Mouse (Mus musculus): ENCODE data around the gene Slc26a9. TPM values are rescaled to one million over a fixed set of nuclear protein-coding genes. Genes with fewer than 3 reads are reported as not detected.
"Not testable (repeated sequence)": the region's sequence is repeated elsewhere in the genome, so short reads cannot be mapped to it uniquely, and the experiment has no call there.

Slc26a9 gene
- polyA plus RNA-seq, 1 experiment from 2014 or later, result not detected

DNA sequence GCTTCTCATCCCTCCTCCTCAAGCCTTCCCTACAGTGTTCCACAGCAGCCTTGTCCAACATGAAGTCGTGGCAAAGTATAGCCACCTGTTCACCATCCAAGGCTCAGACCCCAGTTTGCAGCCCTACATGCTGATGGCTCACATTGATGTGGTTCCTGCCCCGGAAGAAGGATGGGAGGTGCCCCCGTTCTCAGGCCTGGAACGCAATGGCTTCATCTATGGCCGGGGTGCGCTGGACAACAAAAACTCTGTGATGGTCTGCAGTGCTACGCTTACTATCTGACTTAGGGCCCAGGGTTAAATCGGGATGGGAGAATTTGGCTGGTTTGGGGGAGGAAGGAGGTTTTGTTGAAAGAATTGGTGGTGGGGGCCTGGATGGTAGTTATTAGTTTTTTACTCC is 57.2 kb downstream of the Slc26a9 start:
- peaks cover 15% of the 10 kb centered on the region for H3K4me1 ChIP-seq
- H3K27ac ChIP-seq, result no peak overlapping the region
- DNase-seq (ENCODE audit: extremely low spot score, low spot score), result no peak
- H3K9me3 ChIP-seq, result no peaks in the 10 kb centered on the region
- no peaks in the 10 kb centered on the region for H3K36me3 ChIP-seq (replicated peaks)
- peaks cover 24% of the 10 kb centered on the region for H3K27me3 ChIP-seq (ENCODE audit: poor library complexity, severe bottlenecking)
- H3K4me3 ChIP-seq, result no peak overlapping the region
- 94% methylated on average over 8 of the region's 8 CpGs for WGBS

DNA sequence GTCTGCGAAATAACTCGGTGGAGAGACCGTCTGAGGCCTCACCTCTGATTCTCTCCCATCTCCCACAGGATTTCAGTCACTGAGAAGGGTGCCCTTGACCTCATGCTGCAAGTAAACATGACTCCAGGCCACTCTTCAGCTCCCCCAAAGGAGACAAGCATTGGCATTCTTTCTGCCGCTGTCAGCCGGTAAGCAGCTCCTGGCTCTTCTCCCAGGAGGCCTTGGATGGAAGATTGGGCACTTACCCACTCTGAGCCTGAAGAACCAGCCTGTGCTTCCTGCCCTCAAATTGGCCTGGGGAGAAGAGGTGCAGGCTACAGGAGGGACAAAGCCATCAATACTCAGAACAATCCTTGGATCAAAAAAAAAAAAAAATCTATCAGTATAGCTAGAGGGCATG is 58.8 kb downstream of the Slc26a9 start:
- no peak for DNase-seq (ENCODE audit: extremely low spot score, low spot score)
- H3K27me3 ChIP-seq (ENCODE audit: poor library complexity, severe bottlenecking), result peaks cover 12% of the 10 kb centered on the region
- H3K4me1 ChIP-seq, result peaks cover 8% of the 10 kb centered on the region
- H3K27ac ChIP-seq, result no peak overlapping the region
- no peak overlapping the region for H3K4me3 ChIP-seq
- H3K9me3 ChIP-seq, result no peaks in the 10 kb centered on the region
- WGBS, result 92% methylated on average over 5 of the region's 5 CpGs
- no peaks in the 10 kb centered on the region for H3K36me3 ChIP-seq (replicated peaks)

DNA sequence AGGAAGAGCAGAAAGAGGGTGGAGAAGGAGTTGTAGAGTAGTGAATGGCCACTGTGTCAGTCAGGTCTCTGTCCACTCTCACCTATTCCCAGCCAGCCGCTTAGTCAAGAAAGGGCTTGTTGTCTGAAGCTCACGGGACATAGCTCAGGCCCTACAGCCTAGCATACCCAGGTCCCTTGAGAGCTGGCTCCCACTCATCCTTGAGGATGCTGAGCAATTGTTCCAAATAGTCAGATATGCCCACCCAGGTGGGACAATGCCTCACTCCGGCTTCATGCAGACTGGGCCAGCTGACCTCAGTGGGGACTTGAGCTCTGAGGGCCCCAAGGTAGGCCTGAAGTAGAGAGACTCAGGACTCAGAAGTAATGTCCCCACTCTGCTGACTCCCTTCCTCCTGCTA is 60.3 kb downstream of the Slc26a9 start:
- Histone ChIP-seq H3K4me1 (peaks cover 5% of the 10 kb centered on the region), H3K36me3 (replicated peaks) (no peaks in the 10 kb centered on the region), H3K27ac (no peak overlapping the region), H3K9me3 (no peaks in the 10 kb centered on the region), H3K27me3 (ENCODE audit: poor library complexity, severe bottlenecking) (no peaks in the 10 kb centered on the region), H3K4me3 (no peak overlapping the region)
- WGBS, result 94% methylated on average over 3 of the region's 3 CpGs
- peak; percentile 8 for DNase-seq (ENCODE audit: extremely low spot score, low spot score)

DNA sequence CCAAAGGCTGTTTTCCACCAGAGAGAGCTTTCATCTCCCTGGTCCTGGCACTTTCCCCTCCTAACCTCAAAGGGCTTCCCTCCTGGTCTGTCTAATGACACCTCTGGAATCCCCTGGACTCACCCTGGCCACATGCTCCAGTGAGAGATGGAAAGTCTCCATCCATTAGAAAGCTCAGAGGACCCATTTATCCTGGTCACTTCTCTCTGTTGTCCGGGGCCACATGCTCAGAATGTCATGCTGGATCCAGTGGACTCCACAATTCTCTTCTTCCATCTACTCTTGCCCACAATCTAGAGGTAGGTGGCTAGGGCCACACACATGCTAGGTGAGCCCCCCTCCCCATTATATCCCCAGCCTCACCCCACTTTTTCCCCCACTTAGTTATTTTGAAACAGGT is 65.2 kb downstream of the Slc26a9 start:
- 84% methylated on average over 1 of the region's 1 CpGs for WGBS
- no peak overlapping the region for H3K4me3 ChIP-seq
- H3K4me1 ChIP-seq, result no peaks in the 10 kb centered on the region
- H3K9me3 ChIP-seq, result no peaks in the 10 kb centered on the region
- H3K27me3 ChIP-seq (ENCODE audit: poor library complexity, severe bottlenecking), result no peaks in the 10 kb centered on the region
- DNase-seq (ENCODE audit: extremely low spot score, low spot score), result no peak
- H3K27ac ChIP-seq, result no peak overlapping the region
- no peaks in the 10 kb centered on the region for H3K36me3 ChIP-seq (replicated peaks)

DNA sequence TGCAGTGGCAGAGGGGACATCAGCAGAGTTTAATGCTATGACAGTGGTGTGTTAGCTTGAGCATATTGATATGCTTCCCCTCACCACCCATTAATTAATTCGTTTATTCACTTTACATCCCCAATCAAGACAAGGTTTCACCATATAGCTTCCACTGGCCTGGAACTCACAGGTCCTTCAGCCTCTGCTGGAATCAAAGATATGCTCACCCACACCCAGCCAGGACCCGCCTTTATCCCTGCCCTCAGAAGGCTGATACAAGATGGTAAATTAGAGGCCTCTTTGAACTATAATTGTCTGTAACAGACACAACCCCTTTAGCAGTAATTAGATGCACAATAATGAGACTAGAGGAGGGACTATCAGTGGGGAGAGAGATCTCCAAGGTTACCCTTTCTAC is 65.8 kb downstream of the Slc26a9 start:
- H3K27me3 ChIP-seq (ENCODE audit: poor library complexity, severe bottlenecking), result no peaks in the 10 kb centered on the region

DNA sequence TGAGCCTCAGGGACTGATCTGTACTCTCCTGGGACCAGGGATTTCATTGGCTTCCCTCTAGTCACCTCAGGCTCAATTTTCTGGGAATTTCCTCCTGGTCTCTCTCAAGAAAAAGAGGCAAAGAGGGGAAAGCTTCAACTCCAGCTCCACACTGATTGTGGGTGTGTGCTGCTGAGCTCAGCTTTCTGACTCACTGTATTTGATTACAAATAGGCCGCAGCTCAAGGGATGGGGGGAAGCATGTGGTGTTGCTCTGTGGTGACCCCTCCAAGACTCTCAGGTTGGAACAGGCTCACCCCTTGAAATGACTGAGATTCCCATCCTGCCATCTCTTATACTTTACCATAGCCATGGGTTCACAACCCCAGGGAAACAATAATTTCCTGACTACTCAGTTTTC is 67.6 kb downstream of the Slc26a9 start:
- WGBS, result 85% methylated on average over 1 of the region's 1 CpGs
- DNase-seq (ENCODE audit: extremely low spot score, low spot score), result no peak
- Histone ChIP-seq H3K27ac (no peak overlapping the region), H3K27me3 (ENCODE audit: poor library complexity, severe bottlenecking) (no peaks in the 10 kb centered on the region), H3K4me3 (no peak overlapping the region), H3K4me1 (no peaks in the 10 kb centered on the region), H3K36me3 (replicated peaks) (no peaks in the 10 kb centered on the region), H3K9me3 (no peaks in the 10 kb centered on the region)

More for the DNA sequence above, 65.8 kb downstream of the Slc26a9 start:
- Histone ChIP-seq H3K27ac (no peak overlapping the region), H3K4me1 (no peaks in the 10 kb centered on the region), H3K9me3 (no peaks in the 10 kb centered on the region), H3K36me3 (replicated peaks) (no peaks in the 10 kb centered on the region), H3K4me3 (no peak overlapping the region)
- 70% methylated on average over 2 of the region's 2 CpGs for whole genome bisulfite sequencing
- no peak for DNase-seq (ENCODE audit: extremely low spot score, low spot score)

DNA sequence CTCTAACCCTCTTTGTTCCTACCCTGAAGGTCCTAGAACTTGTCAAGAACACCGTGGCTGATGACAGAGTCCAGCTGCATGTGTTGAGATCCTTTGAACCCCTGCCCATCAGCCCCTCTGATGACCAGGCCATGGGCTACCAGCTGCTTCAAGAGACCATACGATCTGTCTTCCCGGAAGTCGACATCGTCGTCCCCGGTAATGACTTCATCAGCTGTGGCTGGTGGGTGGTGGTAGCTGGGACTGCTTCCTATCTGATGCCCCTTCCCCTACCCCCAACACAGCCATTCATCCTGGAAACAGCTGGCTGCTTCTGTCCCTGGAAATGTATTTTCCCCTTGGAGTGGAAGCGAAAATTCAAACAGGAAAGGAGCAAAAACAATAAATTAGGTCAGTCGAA is 68.2 kb downstream of the Slc26a9 start:
- WGBS, result 88% methylated on average over 9 of the region's 9 CpGs

DNA sequence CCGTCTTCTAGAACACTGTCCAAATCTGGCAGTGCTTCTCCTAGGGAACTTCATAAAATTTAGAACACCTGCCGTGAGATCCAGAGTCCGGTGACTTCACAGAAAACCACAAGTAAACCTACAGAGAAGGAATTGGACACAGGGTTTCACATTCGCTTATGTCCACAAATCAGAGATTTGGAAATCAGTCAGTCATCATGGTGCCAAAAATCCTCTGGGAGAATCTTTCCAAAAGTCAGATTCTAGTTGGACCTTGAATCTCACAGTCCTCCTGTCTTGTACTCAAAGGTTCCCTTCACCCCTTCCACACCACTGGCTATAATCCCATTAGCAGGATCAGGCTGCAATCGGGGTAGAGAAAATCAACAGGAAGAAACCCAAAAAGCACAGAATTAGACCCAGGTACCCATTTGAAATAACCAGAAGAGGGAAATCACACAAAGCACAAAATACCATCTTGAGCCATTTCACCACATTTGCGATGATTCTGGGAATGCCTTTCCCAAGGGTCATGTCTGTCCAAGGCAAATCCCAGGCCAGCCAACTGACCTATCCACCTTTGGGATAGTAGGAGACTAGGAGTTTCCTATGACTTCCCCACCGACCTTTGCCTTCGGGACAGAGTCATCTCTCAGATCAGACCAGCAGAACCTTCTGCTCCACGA is 68.9 kb downstream of the Slc26a9 start:
- H3K36me3 ChIP-seq (replicated peaks), result no peaks in the 10 kb centered on the region
- DNase-seq (ENCODE audit: extremely low spot score, low spot score), result no peak
- 84% methylated on average over 9 of the region's 9 CpGs for WGBS
- H3K9me3 ChIP-seq, result no peaks in the 10 kb centered on the region
- no peak overlapping the region for H3K4me3 ChIP-seq
- no peaks in the 10 kb centered on the region for H3K4me1 ChIP-seq
- H3K27ac ChIP-seq, result no peak overlapping the region
- H3K27me3 ChIP-seq (ENCODE audit: poor library complexity, severe bottlenecking), result no peaks in the 10 kb centered on the region

More for the DNA sequence above, 68.2 kb downstream of the Slc26a9 start:
- H3K4me1 ChIP-seq, result no peaks in the 10 kb centered on the region
- H3K27me3 ChIP-seq (ENCODE audit: poor library complexity, severe bottlenecking), result no peaks in the 10 kb centered on the region
- no peak for DNase-seq (ENCODE audit: extremely low spot score, low spot score)
- no peaks in the 10 kb centered on the region for H3K36me3 ChIP-seq (replicated peaks)
- H3K4me3 ChIP-seq, result no peak overlapping the region
- H3K27ac ChIP-seq, result no peak overlapping the region
- H3K9me3 ChIP-seq, result no peaks in the 10 kb centered on the region

DNA sequence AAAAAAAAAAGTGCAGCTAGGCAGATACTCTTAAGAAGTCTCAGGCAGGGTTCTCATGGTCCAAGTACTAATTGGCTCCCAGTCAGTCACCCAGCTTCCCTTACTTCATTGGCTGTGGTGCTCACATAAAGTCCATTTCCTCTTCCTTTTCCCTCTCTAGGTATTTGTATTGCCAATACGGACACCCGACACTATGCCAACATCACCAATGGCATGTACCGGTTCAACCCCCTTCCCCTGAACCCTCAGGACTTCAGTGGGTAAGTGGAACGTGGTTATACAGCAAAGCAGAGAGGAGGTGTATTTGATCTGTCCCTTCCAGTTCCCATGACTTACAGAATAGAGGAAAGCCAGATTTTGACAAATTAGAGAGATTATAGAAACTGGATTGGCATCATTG is 69.9 kb downstream of the Slc26a9 start:
- H3K36me3 ChIP-seq (replicated peaks), result no peaks in the 10 kb centered on the region
- no peaks in the 10 kb centered on the region for H3K27me3 ChIP-seq (ENCODE audit: poor library complexity, severe bottlenecking)
- H3K9me3 ChIP-seq, result no peaks in the 10 kb centered on the region
- no peak for DNase-seq (ENCODE audit: extremely low spot score, low spot score)
- 89% methylated on average over 4 of the region's 4 CpGs for WGBS
- no peaks in the 10 kb centered on the region for H3K4me1 ChIP-seq
- no peak overlapping the region for H3K27ac ChIP-seq
- no peak overlapping the region for H3K4me3 ChIP-seq

DNA sequence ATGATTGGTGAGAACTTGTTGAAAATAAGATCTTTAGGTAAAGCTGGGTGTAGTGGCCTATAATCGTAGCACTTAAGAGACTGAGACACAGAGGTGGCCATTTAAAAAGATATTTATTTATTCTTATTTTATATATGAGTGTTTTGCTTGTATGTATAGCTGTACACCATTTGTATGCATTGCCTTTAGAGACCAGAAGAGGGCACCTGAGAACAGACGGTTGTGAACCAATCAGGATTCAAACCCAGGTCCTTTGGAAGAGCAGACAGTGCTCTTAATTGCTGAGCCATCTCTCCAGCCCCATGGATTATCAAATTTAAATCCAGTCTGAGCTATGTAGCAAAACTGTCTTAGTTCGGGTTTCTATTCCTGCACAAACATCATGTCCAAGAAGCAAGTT is 70.4 kb downstream of the Slc26a9 start:
- H3K9me3 ChIP-seq, result 0 out of 2 replicates have a peak, but pooled peaks cover under 1% of the 10 kb centered on the region
- DNase-seq (ENCODE audit: extremely low spot score, low spot score), result no peak
- H3K27ac ChIP-seq, result no peak overlapping the region
- no peaks in the 10 kb centered on the region for H3K4me1 ChIP-seq
- H3K27me3 ChIP-seq (ENCODE audit: poor library complexity, severe bottlenecking), result no peaks in the 10 kb centered on the region
- H3K4me3 ChIP-seq, result no peak overlapping the region
- WGBS, result 85% methylated on average over 3 of the region's 3 CpGs
- H3K36me3 ChIP-seq (replicated peaks), result no peaks in the 10 kb centered on the region

DNA sequence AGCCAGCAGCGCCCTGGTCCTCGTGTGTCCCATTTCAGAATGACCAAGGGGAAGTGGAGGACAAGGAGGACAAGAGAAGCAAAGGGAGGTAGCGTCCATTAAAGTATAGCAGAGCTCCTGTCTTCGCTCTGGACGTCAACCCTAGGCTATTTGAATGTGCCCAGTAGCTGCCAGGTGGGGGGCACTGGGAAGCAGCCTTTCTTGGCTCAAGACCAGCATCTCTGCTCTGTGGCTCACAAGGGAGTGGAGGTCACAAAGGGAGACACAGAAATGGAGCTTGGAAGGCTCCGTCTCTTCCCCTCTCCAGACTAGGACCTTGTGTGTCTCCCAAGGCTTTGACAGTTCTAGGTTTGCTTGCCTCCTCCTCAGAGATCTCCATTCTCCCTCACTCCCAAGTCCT is 73.1 kb downstream of the Slc26a9 start:
- WGBS, result 86% methylated on average over 6 of the region's 6 CpGs
- no peak for DNase-seq (ENCODE audit: extremely low spot score, low spot score)
- no peak overlapping the region for H3K4me3 ChIP-seq
- no peak overlapping the region for H3K27ac ChIP-seq
- H3K36me3 ChIP-seq (replicated peaks), result no peaks in the 10 kb centered on the region
- H3K9me3 ChIP-seq, result 0 out of 2 replicates have a peak, but pooled peaks cover 6% of the 10 kb centered on the region
- no peaks in the 10 kb centered on the region for H3K27me3 ChIP-seq (ENCODE audit: poor library complexity, severe bottlenecking)
- no peaks in the 10 kb centered on the region for H3K4me1 ChIP-seq

DNA sequence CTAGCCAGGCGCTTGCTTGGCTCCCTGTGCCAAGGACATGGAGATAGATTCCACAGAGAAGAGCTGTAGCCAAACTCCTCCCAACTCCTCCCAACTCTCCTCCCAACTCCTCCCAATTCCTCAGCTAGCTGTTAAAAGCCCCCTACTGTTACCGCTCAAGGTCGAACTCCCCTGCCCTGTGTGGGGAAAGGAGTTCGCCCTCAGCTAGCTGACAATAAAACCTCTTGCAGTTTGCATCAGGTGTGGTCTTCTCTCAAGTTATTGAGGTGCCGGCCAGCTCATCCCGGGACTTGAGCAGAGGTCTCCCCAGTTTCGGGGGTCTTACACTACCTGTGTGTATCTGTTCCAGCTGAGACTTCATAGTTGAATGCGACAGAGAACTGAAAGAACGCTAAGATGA is 76.5 kb downstream of the Slc26a9 start:
- not testable (repeated sequence) for H3K27ac ChIP-seq; H3K27me3 ChIP-seq (ENCODE audit: poor library complexity, severe bottlenecking); H3K36me3 ChIP-seq (replicated peaks); DNase-seq (ENCODE audit: extremely low spot score, low spot score); H3K4me3 ChIP-seq; H3K9me3 ChIP-seq; H3K4me1 ChIP-seq
- 81% methylated on average over 9 of the region's 9 CpGs for WGBS

DNA sequence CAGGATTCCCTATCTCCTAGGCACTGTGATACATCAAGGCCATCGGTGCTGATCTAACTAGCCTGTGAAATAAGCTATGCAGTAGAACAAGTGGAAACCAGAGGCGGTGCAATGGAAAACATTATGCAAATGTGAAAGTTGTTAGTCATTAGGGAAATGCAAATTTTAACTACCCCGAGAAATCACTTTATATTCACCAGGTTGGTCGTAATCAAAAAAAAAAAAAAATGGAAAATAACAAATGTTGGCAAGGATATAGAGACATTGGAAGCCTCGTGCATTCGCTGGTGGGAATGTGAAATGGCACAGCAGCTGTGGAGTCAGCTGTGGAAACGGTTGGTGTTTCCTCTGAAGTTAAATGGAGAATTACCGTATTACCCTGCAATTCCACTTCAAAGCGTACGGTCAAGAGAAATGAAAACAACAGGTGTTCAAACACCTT is 77.1 kb downstream of the Slc26a9 start:
- DNase-seq (ENCODE audit: extremely low spot score, low spot score), result no peak
- Histone ChIP-seq H3K4me1 (no peaks in the 10 kb centered on the region), H3K4me3 (no peak overlapping the region), H3K9me3 (0 out of 2 replicates have a peak, but pooled peaks cover 6% of the 10 kb centered on the region), H3K27me3 (ENCODE audit: poor library complexity, severe bottlenecking) (no peaks in the 10 kb centered on the region), H3K27ac (no peak overlapping the region), H3K36me3 (replicated peaks) (no peaks in the 10 kb centered on the region)
- WGBS, result 89% methylated on average over 10 of the region's 10 CpGs
